Mouse (Mus musculus): ENCODE measurements around the gene Olfr770.

- TF ChIP-seq CTCF (IDR thresholded peaks at IDR 0.05; ENCODE audit: borderline replicate concordance, control insufficient read depth, extremely low read depth, insufficient read depth, low read length, poor library complexity): no peak
- TF ChIP-seq POLR2A (IDR thresholded peaks at IDR 0.05; ENCODE audit: control insufficient read depth, extremely low read depth, insufficient read depth, low read length, poor library complexity): no peak
Observed at GRCm38 (mm10) chr10:129099275-129099674, 39.5 kb downstream of the Olfr770 start, which contains the start of gene Olfr768.
